Comparison of ENCODE assay signal across 8 mouse cellular contexts in genomic region chr1:162739406-162739805, GRCm38 (mm10). TPM values are rescaled to one million over a fixed set of nuclear protein-coding genes. Genes with fewer than 3 reads are reported as not detected.
DNase-seq lines count a peak whose midpoint lies in the region; ATAC-seq and TF ChIP-seq lines count a peak whose summit lies in the region.

No protein-coding gene starts in this region.

- WGBS in thymus, adult 2 months = 1% methylated on average over 10 of the region's 10 CpGs
- WGBS in forebrain, embryonic 10.5 days = 0% methylated on average over 10 of the region's 10 CpGs
- 0% methylated on average over 10 of the region's 10 CpGs for WGBS in hindbrain, embryonic 13.5 days
- 0% methylated on average over 10 of the region's 10 CpGs for WGBS in limb, embryonic 13.5 days
- 1% methylated on average over 10 of the region's 10 CpGs for WGBS in midbrain, postnatal 0 days

- no peak for TF ChIP-seq POLR2A in thymus, adult 2 months (IDR thresholded peaks at IDR 0.05; ENCODE audit: control insufficient read depth, extremely low read depth, insufficient read depth, low read length, poor library complexity)

- H3K9ac ChIP-seq in hindbrain, embryonic 13.5 days = peak overlapping the region; percentile 99
- H3K9ac ChIP-seq in limb, embryonic 13.5 days = peak overlapping the region; percentile 99
- H3K9ac ChIP-seq in midbrain, postnatal 0 days (replicated peaks; ENCODE audit: low read length, poor library complexity, severe bottlenecking) = peak overlapping the region; percentile 98

- no peak for ATAC-seq in hindbrain, embryonic 13.5 days (ENCODE audit: low FRiP score)
- ATAC-seq in limb, embryonic 13.5 days (ENCODE audit: low FRiP score, low read depth) = no peak
- ATAC-seq in midbrain, postnatal 0 days (ENCODE audit: low FRiP score) = no peak
- no peak for ATAC-seq in megakaryocyte-erythroid progenitor cell, adult 5-6 weeks (replicated peaks; ENCODE audit: low FRiP score, low TSS enrichment, poor library complexity, severe bottlenecking)

- peak overlapping the region; percentile 87 for H3K4me2 ChIP-seq in hindbrain, embryonic 13.5 days
- H3K4me2 ChIP-seq in limb, embryonic 13.5 days (replicated peaks) = peak overlapping the region; percentile 88
- H3K4me2 ChIP-seq in midbrain, postnatal 0 days (ENCODE audit: low read depth, low read length, poor library complexity, severe bottlenecking) = peak overlapping the region; percentile 72

- H3K27me3 ChIP-seq in thymus, adult 2 months (ENCODE audit: control insufficient read depth, insufficient read depth, low read length) = no peaks in the 10 kb centered on the region
- H3K27me3 ChIP-seq in forebrain, embryonic 10.5 days (ENCODE audit: poor library complexity, severe bottlenecking) = no peaks in the 10 kb centered on the region
- H3K27me3 ChIP-seq in hindbrain, embryonic 13.5 days = no peaks in the 10 kb centered on the region
- no peaks in the 10 kb centered on the region for H3K27me3 ChIP-seq in limb, embryonic 13.5 days
- no peaks in the 10 kb centered on the region for H3K27me3 ChIP-seq in midbrain, postnatal 0 days (ENCODE audit: insufficient read depth, low read length)

- H3K4me1 ChIP-seq in thymus, adult 2 months (replicated peaks; ENCODE audit: control insufficient read depth, insufficient read depth, low read length) = peaks cover 8% of the 10 kb centered on the region
- H3K4me1 ChIP-seq in forebrain, embryonic 10.5 days = peaks cover 24% of the 10 kb centered on the region
- H3K4me1 ChIP-seq in hindbrain, embryonic 13.5 days (replicated peaks) = peaks cover 34% of the 10 kb centered on the region
- H3K4me1 ChIP-seq in limb, embryonic 13.5 days = peaks cover 16% of the 10 kb centered on the region
- H3K4me1 ChIP-seq in midbrain, postnatal 0 days (ENCODE audit: insufficient read depth, low read length) = peaks cover 17% of the 10 kb centered on the region

- peak overlapping the region; percentile 80 for H3K4me3 ChIP-seq in thymus, adult 2 months (ENCODE audit: control insufficient read depth, insufficient read depth, low read length)
- H3K4me3 ChIP-seq in forebrain, embryonic 10.5 days = peak overlapping the region; percentile 97
- peak overlapping the region; percentile 98 for H3K4me3 ChIP-seq in hindbrain, embryonic 13.5 days
- peak overlapping the region; percentile 93 for H3K4me3 ChIP-seq in limb, embryonic 13.5 days
- peak overlapping the region; percentile 99 for H3K4me3 ChIP-seq in midbrain, postnatal 0 days (ENCODE audit: low read depth, low read length)

- peak; percentile 16 for DNase-seq in thymus, adult 2 months
- DNase-seq in thymus, postnatal 10 days (ENCODE audit: low spot score in 2 of 2) = no peak
- peak; percentile 28 to 35 for DNase-seq in adrenal gland, postnatal 36 days
- peak; percentile 16 for DNase-seq in forebrain, embryonic 10.5 days (ENCODE audit: extremely low spot score, low spot score)
- DNase-seq in midbrain, postnatal 0 days (ENCODE audit: low spot score) = peak; percentile 53

- TF ChIP-seq CTCF in thymus, adult 2 months (IDR thresholded peaks at IDR 0.05; ENCODE audit: borderline replicate concordance, control insufficient read depth, extremely low read depth, insufficient read depth, low read length, poor library complexity) = no peak
- no peak for TF ChIP-seq CTCF in midbrain, postnatal 0 days (IDR thresholded peaks at IDR 0.05)

- H3K36me3 ChIP-seq in thymus, adult 2 months (ENCODE audit: control insufficient read depth, insufficient read depth, low read length) = no peaks in the 10 kb centered on the region
- peaks cover 19% of the 10 kb centered on the region for H3K36me3 ChIP-seq in forebrain, embryonic 10.5 days (replicated peaks)
- H3K36me3 ChIP-seq in hindbrain, embryonic 13.5 days = no peaks in the 10 kb centered on the region
- no peaks in the 10 kb centered on the region; the same call in 1 of the 2 replicates for H3K36me3 ChIP-seq in limb, embryonic 13.5 days
- no peaks in the 10 kb centered on the region for H3K36me3 ChIP-seq in midbrain, postnatal 0 days (ENCODE audit: insufficient read depth, low read length)

- no peaks in the 10 kb centered on the region for H3K9me3 ChIP-seq in forebrain, embryonic 10.5 days
- no peaks in the 10 kb centered on the region for H3K9me3 ChIP-seq in hindbrain, embryonic 13.5 days
- no peaks in the 10 kb centered on the region for H3K9me3 ChIP-seq in limb, embryonic 13.5 days
- no peaks in the 10 kb centered on the region for H3K9me3 ChIP-seq in midbrain, postnatal 0 days (ENCODE audit: low read length)

- peak overlapping the region; percentile 84 for H3K27ac ChIP-seq in thymus, adult 2 months (ENCODE audit: control insufficient read depth, insufficient read depth, low read length)
- peak overlapping the region; percentile 98 for H3K27ac ChIP-seq in forebrain, embryonic 10.5 days
- H3K27ac ChIP-seq in hindbrain, embryonic 13.5 days = peak overlapping the region; percentile 99
- H3K27ac ChIP-seq in limb, embryonic 13.5 days = peak overlapping the region; percentile 100
- peak overlapping the region; percentile 98 for H3K27ac ChIP-seq in midbrain, postnatal 0 days (ENCODE audit: low read depth, low read length)

RNA-seq across cellular contexts. Expression of gene Prrc2c, which starts 0.9 kb away (rescaled TPM):
- 112 and 147 TPM in 2 replicates for polyA plus RNA-seq in thymus, adult 2 months (2012; rRNA removed)
- 100 to 1,000 TPM; 148 to 161 TPM for total RNA-seq in adrenal gland, postnatal 36 days (2021)
- polyA plus RNA-seq in forebrain, embryonic 10.5 days (2016; fragmentation: Nextera tagmentation; extraction: Ambion mirVana) = 144 and 150 TPM in 2 replicates
- 165 and 170 TPM in 2 replicates for polyA plus RNA-seq in hindbrain, embryonic 13.5 days (2015; fragmentation: Nextera tagmentation; extraction: Ambion mirVana)
- 194 and 195 TPM in 2 replicates for polyA plus RNA-seq in limb, embryonic 13.5 days (2015; fragmentation: Nextera tagmentation; extraction: Ambion mirVana)
- total RNA-seq in midbrain, postnatal 0 days (2014; rRNA removed) = 71.5 and 91.8 TPM in 2 replicates
- 121 and 155 TPM in 2 replicates for polyA plus RNA-seq in midbrain, postnatal 0 days (2015; fragmentation: Nextera tagmentation; extraction: Ambion mirVana)
- 251 and 298 TPM in 2 replicates for total RNA-seq in megakaryocyte-erythroid progenitor cell, adult 5-6 weeks (2014; fragmentation: Nextera tagmentation)
- 150 and 186 TPM in 2 replicates for total RNA-seq in megakaryocyte-erythroid progenitor cell, adult 5-6 weeks (2017)

Comparison
In these comparisons a context has a peak if more than half of its experiments do, and no peak if none do; other contexts are left out.
1. DNase-seq: peak in thymus, adult 2 months (single experiment), adrenal gland, postnatal 36 days (2 of 2), forebrain, embryonic 10.5 days (single experiment) and midbrain, postnatal 0 days (single experiment); none in thymus, postnatal 10 days (0 of 2).
2. Peak in every context shown above with its lines, with median percentiles within 50 percentile points of each other: H3K27ac ChIP-seq, H3K4me3 ChIP-seq, H3K4me2 ChIP-seq and H3K9ac ChIP-seq.